Mouse (Mus musculus) hindbrain, postnatal 0 days (tissue): ENCODE measurements at regions not wholly inside any gene's neighbourhood (a gene's known extent, or its start where the extent isn't known, plus 50 kb on each side); places are given as distances from the start of the nearest gene placed in this dataset.
"Not testable (repeated sequence)": the region's sequence is repeated elsewhere in the genome, so short reads cannot be mapped to it uniquely, and the experiment has no call there.

ENCODE experiments used
- ATAC-seq: fragments of 200-750 bp; cut with Nextera tagmentation; 2 replicates; pipeline ENCODE4 v1.8.0; 2017; ENCODE audit warnings: mild to moderate bottlenecking, moderate TSS enrichment, moderate library complexity
- DNase-seq: peaks from one replicate; pipeline ENCODE4 v3.0.0-alpha.2; 2015; ENCODE audit warnings: low spot score
- H3K27ac ChIP-seq: fragments of 300-500 bp; sonication (generic); 2 replicates; pipeline ENCODE4 v1.5.1; 2014; ENCODE audit warnings: mild to moderate bottlenecking
- H3K27me3 ChIP-seq: fragments of 300-500 bp; sonication (generic); 2 replicates; pipeline ENCODE4 v1.6.1; 2014; ENCODE audit warnings: low read length, mixed read lengths; ENCODE audit not compliant: insufficient read depth
- H3K36me3 ChIP-seq: fragments of 300-500 bp; sonication (generic); 2 replicates; pipeline ENCODE4 v1.6.1; 2014; ENCODE audit warnings: low read length, mixed read lengths; ENCODE audit not compliant: insufficient read depth
- H3K4me1 ChIP-seq: fragments of 300-500 bp; sonication (generic); 2 replicates; pipeline ENCODE4 v1.6.1; 2014; ENCODE audit warnings: antibody characterized with exemption, low read length, mixed read lengths; ENCODE audit not compliant: insufficient read depth
- H3K4me2 ChIP-seq: fragments of 300-500 bp; sonication (generic); 2 replicates; pipeline ENCODE4 v1.6.1; 2014; ENCODE audit warnings: low read depth, mild to moderate bottlenecking, low read length, moderate library complexity, mixed read lengths
- H3K4me3 ChIP-seq: fragments of 300-500 bp; sonication (generic); 2 replicates; pipeline ENCODE4 v1.5.1; 2014; ENCODE audit warnings: low read length
- H3K9ac ChIP-seq: fragments of 300-500 bp; sonication (generic); replicated peaks from 2 replicates; pipeline ENCODE4 v1.6.1; 2014; ENCODE audit warnings: mild to moderate bottlenecking, low read length, moderate library complexity, mixed read lengths
- H3K9me3 ChIP-seq: fragments of 300-500 bp; sonication (generic); 2 replicates; pipeline ENCODE4 v1.6.1; 2016; ENCODE audit warnings: low read length, mixed read lengths
- CTCF ChIP-seq: IDR thresholded peaks from 2 replicates; pipeline ENCODE4 v1.5.1; 2016; ENCODE audit warnings: antibody characterized with exemption, control low read depth, low read depth
- WGBS: fragments of 180-500 bp; shearing (Covaris S2); extraction: QIAGEN DNeasy Blood & Tissue Kit; methylation state at CpG from one replicate; pipeline ENCODE4 v1.1.7; 2014; 5-methylcytosine and 5-hydroxymethylcytosine counted together

DNA sequence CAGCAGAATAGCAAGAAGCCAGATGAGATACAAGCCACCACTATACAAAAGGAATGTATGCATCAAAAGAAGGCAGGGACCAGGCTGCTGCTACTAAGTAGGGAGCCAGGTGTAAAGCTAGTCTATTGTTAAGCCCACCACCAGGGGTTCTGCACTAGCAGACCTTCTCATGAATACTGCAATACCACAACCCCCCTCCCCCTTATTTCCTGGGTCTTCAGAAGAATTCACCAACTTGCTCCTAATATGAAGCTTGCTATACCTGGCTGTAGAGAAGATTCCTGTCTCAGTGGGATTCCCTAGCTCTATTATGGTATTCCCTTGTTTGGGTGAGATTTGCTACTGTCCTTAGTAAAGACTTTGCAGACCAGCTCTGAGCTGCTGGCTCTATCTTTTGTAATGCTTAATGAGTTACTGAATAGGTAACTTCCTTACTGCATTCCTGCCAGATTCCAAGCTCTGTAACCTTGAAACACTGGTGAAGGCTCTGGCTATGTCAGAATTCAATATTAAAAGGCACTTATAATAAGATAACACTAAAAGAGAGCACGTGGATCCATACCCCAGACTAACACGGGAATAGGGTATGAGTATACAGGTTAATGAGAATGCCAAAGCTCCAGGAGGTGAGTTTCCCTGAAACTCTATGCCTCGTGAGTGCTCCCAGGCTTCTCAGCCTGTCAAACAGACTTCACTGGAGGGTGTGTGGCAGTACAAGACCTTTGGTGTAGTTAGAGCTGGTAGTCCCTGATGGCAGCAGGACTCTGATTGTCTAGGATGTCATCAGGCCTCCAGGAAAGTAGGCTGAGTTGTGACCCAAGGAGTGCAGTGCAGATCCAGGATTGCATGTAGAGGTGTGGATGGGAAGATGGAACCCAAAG lies 455.5 kb downstream of the Plxdc2 start:
- not testable (repeated sequence) for H3K4me2 ChIP-seq, ATAC-seq, H3K36me3 ChIP-seq, H3K4me3 ChIP-seq, DNase-seq, H3K9me3 ChIP-seq, H3K9ac ChIP-seq, H3K27me3 ChIP-seq, H3K27ac ChIP-seq, H3K4me1 ChIP-seq
- 66% methylated on average over 3 of the region's 3 CpGs for WGBS

- no peak for TF ChIP-seq CTCF
- Histone ChIP-seq H3K4me1 (no peaks in the 10 kb centered on the region), H3K9ac (no peak overlapping the region), H3K9me3 (no peaks in the 10 kb centered on the region), H3K27ac (no peak overlapping the region), H3K27me3 (no peaks in the 10 kb centered on the region), H3K4me3 (no peak overlapping the region), H3K36me3 (no peaks in the 10 kb centered on the region), H3K4me2 (no peak overlapping the region)
- DNase-seq (no peak), ATAC-seq (no peak)
- 100% methylated on average over 1 of the region's 1 CpGs for WGBS
Observed at GRCm38 (mm10) chr2:16820442-16820841, 464.3 kb downstream of the Plxdc2 start.

DNA sequence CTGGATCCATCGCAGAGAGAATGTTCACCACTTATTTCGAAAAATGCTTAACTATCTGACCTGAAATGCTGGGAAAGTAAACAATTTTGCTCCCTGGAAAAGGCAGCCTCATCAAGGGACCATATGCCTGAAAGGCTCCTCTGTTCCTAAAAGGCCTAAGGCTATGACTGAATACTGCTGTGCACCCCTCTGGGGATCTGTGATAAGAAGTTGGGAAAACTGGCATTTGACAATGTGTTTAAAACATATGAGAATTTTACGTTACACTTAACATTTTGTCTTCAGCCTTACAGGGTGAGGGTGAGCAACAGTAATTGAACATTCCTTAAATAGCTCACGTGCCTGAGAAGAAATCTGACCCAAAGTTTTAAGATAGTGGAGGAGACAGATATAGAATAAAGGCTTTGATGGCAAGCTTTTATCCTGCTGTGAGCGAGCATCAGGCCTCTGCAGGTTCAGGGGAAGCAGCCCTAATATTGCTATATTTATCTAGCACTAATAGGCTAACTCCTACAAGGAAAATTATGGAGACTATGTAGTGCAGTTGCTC lies 468.7 kb downstream of the Plxdc2 start:
- no peak for ATAC-seq
- no peaks in the 10 kb centered on the region for H3K27me3 ChIP-seq
- H3K9me3 ChIP-seq, result no peaks in the 10 kb centered on the region
- H3K9ac ChIP-seq, result no peak overlapping the region
- TF ChIP-seq CTCF, result no peak
- H3K4me1 ChIP-seq, result no peaks in the 10 kb centered on the region
- 73% methylated on average over 5 of the region's 5 CpGs for WGBS
- no peak overlapping the region for H3K4me2 ChIP-seq
- no peak for DNase-seq
- no peaks in the 10 kb centered on the region for H3K36me3 ChIP-seq
- H3K27ac ChIP-seq, result no peak overlapping the region
- no peak overlapping the region for H3K4me3 ChIP-seq

DNA sequence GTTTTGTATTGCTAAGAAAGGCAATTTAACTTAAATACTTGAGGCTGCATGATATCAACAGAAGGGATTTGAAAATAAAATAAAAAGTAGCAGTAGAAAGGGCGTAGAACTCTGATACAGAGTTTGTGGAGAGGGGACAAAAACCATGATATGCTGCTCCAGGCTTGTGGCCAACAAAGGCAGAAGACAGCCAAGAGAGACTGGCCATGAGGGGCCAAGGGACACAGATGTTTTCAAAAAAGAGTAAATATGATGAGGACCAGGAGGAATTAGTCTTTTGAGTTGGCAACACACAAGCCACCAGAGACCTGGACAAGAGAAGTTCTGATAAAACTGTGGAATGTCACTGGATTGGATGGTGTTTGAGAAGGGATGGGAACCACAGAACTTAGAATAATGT lies 471.2 kb downstream of the Plxdc2 start:
- Histone ChIP-seq H3K4me1 (no peaks in the 10 kb centered on the region), H3K27me3 (no peaks in the 10 kb centered on the region), H3K36me3 (no peaks in the 10 kb centered on the region), H3K4me2 (no peak overlapping the region), H3K27ac (no peak overlapping the region), H3K4me3 (no peak overlapping the region), H3K9me3 (no peaks in the 10 kb centered on the region), H3K9ac (no peak overlapping the region)
- 83% methylated on average over 1 of the region's 1 CpGs for WGBS
- ATAC-seq (no peak), DNase-seq (no peak)
- no peak for TF ChIP-seq CTCF

GRCm38 (mm10) chr2:16835960-16836359 lies 479.9 kb downstream of the Plxdc2 start:
- DNase-seq (no peak), ATAC-seq (no peak)
- 91% methylated on average over 4 of the region's 4 CpGs for WGBS

DNA sequence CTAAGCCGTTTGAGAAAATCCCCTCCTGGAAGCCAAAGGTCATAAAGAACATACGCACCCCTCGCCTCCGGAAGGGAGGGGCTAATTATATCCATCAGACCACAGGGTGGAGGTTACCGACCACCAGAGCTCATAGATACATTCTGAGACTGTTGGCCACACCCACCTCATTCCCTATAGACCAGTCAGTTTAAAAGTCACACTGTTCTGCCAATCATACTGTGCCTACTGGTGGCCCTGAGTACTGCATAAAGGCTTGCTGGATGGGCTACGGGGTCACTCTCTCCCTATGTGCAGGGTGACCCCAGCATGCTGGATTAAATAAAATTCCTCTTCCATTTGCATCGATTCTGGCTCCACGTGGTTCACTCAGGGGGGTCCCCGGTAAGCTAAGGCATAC lies 482.6 kb downstream of the Plxdc2 start:
- no peak for ATAC-seq
- 84% methylated on average over 9 of the region's 9 CpGs for WGBS
- DNase-seq, result no peak
- H3K9ac ChIP-seq, result no peak overlapping the region
- H3K4me2 ChIP-seq, result no peak overlapping the region
- no peaks in the 10 kb centered on the region for H3K27me3 ChIP-seq
- H3K9me3 ChIP-seq, result no peaks in the 10 kb centered on the region
- H3K27ac ChIP-seq, result no peak overlapping the region
- no peak overlapping the region for H3K4me3 ChIP-seq
- no peaks in the 10 kb centered on the region for H3K36me3 ChIP-seq
- H3K4me1 ChIP-seq, result no peaks in the 10 kb centered on the region
- no peak for TF ChIP-seq CTCF

More at GRCm38 (mm10) chr2:16835960-16836359, 479.9 kb downstream of the Plxdc2 start:
- H3K4me1 ChIP-seq, result no peaks in the 10 kb centered on the region
- no peak overlapping the region for H3K4me2 ChIP-seq
- TF ChIP-seq CTCF, result no peak
- H3K27me3 ChIP-seq, result no peaks in the 10 kb centered on the region
- H3K9me3 ChIP-seq, result no peaks in the 10 kb centered on the region
- H3K27ac ChIP-seq, result no peak overlapping the region
- no peak overlapping the region for H3K9ac ChIP-seq
- H3K36me3 ChIP-seq, result no peaks in the 10 kb centered on the region
- no peak overlapping the region for H3K4me3 ChIP-seq

- Histone ChIP-seq H3K9ac (no peak overlapping the region), H3K4me1 (no peaks in the 10 kb centered on the region), H3K4me2 (no peak overlapping the region), H3K27me3 (no peaks in the 10 kb centered on the region), H3K27ac (no peak overlapping the region), H3K9me3 (no peaks in the 10 kb centered on the region), H3K4me3 (no peak overlapping the region), H3K36me3 (no peaks in the 10 kb centered on the region)
- no peak for TF ChIP-seq CTCF
- ATAC-seq (peak; percentile 85), DNase-seq (peak; percentile 84)
- WGBS, result 46% methylated on average over 3 of the region's 3 CpGs
Observed at GRCm38 (mm10) chr2:16849916-16850315, 493.8 kb downstream of the Plxdc2 start.
